Mouse (Mus musculus): Measurements from ENCODE around the gene Gm20388. TPM values are rescaled to one million over a fixed set of nuclear protein-coding genes. Genes with fewer than 3 reads are reported as not detected.

Gm20388 gene
- polyA plus RNA-seq, 1 experiment from 2014 or later: 2.5 TPM

DNA sequence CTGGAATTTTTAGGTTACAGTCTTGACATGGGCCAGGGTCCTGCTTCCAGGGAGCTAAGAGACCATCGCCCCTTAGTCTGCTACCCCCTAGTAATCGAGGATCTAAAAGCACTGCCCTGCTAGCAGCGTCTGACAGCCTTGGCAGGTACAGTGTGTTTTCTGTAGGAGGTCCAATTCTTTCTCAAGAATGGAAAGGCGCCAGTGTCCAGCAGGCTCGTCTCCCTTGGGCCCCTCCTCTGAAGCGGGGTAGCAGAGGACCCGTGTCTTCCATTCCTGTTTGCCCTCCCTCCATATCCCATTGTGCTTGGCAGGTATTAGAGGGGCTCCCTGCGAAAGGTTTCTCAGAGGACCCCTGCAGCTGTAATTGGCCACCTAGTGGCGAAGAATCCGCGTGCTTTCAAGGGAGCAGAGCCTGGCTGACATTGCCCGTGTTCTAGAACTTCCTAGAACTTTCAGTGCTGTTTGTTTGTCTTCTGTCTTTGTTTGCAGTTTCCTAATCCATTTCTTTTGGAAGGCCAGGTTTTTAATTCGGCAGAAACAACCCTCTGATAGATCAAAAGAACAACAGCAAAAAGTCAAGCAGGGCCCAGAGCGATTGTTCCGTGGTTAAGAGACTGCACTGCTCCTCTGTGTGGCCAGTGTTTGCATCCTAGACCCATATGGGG, 2136.7 kb downstream of the Gm20388 start:
- Histone ChIP-seq H3K4me1 (peaks cover 51% of the 10 kb centered on the region), H3K9me3 (replicated peaks) (no peaks in the 10 kb centered on the region), H3K36me3 (no peaks in the 10 kb centered on the region), H3K27me3 (ENCODE audit: low read depth, poor library complexity, severe bottlenecking) (peaks cover 10% of the 10 kb centered on the region; the same call in 1 of the 2 replicates), H3K27ac (0 out of 2 replicates have a peak overlapping the region, but pooled peaks have one; percentile 6), H3K4me3 (no peak overlapping the region)
- DNase-seq (ENCODE audit: low spot score): no peak
- 75% methylated on average over 15 of the region's 15 CpGs for WGBS

DNA sequence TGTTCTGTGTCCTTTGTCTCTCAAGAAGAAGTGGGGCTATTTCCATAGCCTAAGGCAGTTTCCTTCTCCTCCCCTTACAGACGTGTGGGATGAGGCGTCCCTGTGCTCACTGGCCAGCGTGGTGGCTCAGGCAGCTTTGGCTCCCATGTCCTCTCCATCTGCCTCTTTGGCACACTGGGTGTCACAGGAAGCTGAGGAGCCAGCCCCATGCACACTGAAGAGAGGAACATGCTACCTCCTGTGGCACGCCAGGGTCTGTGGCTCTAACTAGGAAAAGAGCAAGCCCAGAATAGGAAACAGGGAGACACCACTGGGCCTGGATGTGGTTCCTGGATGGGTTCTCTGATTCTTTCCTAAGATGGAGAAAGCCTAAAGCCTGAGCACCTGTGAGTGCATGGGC, 2138.6 kb downstream of the Gm20388 start:
- no peak overlapping the region for H3K4me3 ChIP-seq
- peaks cover 11% of the 10 kb centered on the region; the same call in 1 of the 2 replicates for H3K27me3 ChIP-seq (ENCODE audit: low read depth, poor library complexity, severe bottlenecking)
- no peak for DNase-seq (ENCODE audit: low spot score)
- H3K27ac ChIP-seq: no peak overlapping the region
- peaks cover 32% of the 10 kb centered on the region for H3K4me1 ChIP-seq
- no peaks in the 10 kb centered on the region for H3K9me3 ChIP-seq (replicated peaks)
- no peaks in the 10 kb centered on the region for H3K36me3 ChIP-seq
- 90% methylated on average over 4 of the region's 4 CpGs for WGBS

DNA sequence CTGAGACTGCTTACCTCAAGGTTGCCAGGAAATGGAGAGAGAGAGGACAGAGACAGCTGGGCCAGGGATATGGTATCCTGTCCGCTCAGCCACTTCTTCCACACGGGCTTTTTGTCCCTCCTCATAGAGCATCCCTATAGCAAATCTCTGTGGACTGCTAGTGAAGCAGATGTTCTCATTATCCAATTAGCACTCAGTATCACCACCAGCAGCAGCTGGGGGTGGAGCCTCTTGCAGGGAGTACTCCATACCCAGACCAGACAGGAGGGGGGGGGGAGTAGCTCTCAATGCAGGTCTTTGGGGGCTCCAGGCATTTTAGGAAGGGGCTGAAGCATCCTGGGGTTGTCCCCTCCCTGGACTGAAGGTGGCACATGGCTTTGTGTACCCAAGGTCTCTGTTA, 2139.3 kb downstream of the Gm20388 start:
- Histone ChIP-seq H3K4me3 (no peak overlapping the region), H3K36me3 (no peaks in the 10 kb centered on the region), H3K9me3 (replicated peaks) (no peaks in the 10 kb centered on the region), H3K27ac (no peak overlapping the region), H3K4me1 (peaks cover 32% of the 10 kb centered on the region), H3K27me3 (ENCODE audit: low read depth, poor library complexity, severe bottlenecking) (peaks cover 11% of the 10 kb centered on the region; the same call in 1 of the 2 replicates)
- 78% methylated on average over 2 of the region's 2 CpGs for WGBS
- no peak for DNase-seq (ENCODE audit: low spot score)

DNA sequence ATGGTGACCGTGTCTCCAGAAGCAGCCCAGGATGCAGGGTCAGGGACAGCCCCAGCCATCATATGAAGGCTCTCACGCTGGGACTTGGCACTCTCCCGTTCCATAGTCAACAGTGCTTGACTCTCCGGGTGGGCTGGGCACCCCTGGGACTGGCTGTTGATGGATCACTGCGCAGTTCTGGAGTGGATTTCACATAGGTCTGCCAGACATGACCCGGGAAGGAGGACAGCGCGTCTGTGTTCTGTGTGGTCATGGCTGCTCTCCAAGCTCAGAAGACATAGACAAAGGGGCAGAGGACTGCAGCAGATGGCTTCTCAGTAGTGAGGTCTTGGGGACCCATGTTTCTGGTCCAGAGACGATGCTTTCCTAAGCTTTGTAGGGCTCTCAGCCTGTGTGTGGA, 2140.0 kb downstream of the Gm20388 start:
- Histone ChIP-seq H3K27me3 (ENCODE audit: low read depth, poor library complexity, severe bottlenecking) (peaks cover 18% of the 10 kb centered on the region), H3K4me1 (peaks cover 32% of the 10 kb centered on the region), H3K4me3 (no peak overlapping the region), H3K27ac (no peak overlapping the region), H3K9me3 (replicated peaks) (no peaks in the 10 kb centered on the region), H3K36me3 (no peaks in the 10 kb centered on the region)
- no peak for DNase-seq (ENCODE audit: low spot score)
- WGBS: 94% methylated on average over 9 of the region's 9 CpGs

DNA sequence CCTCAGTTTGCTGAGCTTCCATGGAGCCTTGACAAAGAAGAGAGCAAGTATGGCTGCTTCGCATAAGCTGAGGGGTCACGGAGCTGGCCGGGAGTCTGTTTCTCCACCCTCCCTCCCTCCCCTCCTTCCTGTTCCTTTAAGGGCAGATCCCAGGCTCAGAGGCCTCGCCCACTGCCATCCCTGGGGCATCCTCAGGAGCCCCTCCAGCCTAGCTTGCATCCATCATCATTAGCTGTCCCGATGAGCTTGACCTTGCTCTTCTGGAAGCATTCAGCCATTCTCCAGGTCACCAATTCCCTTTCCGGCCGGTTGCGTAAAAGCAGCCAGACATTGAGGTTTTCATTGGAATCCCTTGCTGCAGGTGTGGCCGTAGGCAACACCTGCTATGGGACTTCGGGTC, 2144.7 kb downstream of the Gm20388 start:
- WGBS: 40% methylated on average over 10 of the region's 10 CpGs
- H3K4me1 ChIP-seq: peaks cover 23% of the 10 kb centered on the region
- H3K27me3 ChIP-seq (ENCODE audit: low read depth, poor library complexity, severe bottlenecking): peaks cover 13% of the 10 kb centered on the region; the same call in 1 of the 2 replicates
- no peak for DNase-seq (ENCODE audit: low spot score)
- no peaks in the 10 kb centered on the region for H3K36me3 ChIP-seq
- H3K27ac ChIP-seq: peak overlapping the region; percentile 63
- no peak overlapping the region for H3K4me3 ChIP-seq
- no peaks in the 10 kb centered on the region for H3K9me3 ChIP-seq (replicated peaks)

DNA sequence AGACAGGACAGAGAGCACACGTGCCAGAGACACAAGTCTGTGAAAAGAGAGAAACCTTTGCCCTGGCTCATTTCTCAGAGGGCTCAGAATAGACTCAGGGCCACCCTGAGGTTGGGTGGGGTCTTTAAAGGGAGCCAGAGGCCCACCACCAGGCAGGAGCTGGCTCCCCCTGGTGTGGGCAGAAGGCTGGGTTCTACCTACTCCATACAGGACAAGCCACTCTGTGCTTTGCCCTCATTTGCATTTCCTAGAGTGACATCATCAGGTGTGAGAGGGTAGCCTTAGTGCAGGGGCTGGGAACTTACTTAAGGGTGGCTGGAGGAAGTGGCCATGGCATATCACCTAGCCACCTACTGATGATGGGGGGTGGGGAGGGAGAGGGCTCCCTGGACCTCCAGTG, 2145.5 kb downstream of the Gm20388 start:
- Histone ChIP-seq H3K9me3 (replicated peaks) (no peaks in the 10 kb centered on the region), H3K27me3 (ENCODE audit: low read depth, poor library complexity, severe bottlenecking) (peaks cover 13% of the 10 kb centered on the region; the same call in 1 of the 2 replicates), H3K36me3 (no peaks in the 10 kb centered on the region), H3K4me1 (peaks cover 24% of the 10 kb centered on the region), H3K27ac (no peak overlapping the region), H3K4me3 (no peak overlapping the region)
- no peak for DNase-seq (ENCODE audit: low spot score)
- WGBS: 61% methylated on average over 1 of the region's 1 CpGs

DNA sequence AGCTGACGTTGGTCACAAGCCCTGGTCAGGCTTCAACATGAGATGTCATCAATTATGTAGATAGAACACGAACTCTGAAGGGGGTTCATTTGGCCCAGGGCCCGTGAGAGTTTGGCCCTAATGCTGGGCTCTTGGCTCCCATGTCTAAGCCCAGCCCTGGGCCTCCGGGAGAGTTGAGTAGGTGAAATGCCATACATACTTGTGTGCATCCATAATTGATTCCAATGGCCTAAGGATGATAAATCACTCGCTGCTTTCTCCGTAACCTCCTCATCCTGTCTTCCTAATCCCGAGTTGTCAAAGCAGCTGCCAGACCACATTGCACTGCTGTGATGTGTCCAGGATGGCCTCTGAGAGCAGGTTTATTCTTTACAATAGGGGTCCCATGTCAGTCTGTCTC, 2146.2 kb downstream of the Gm20388 start:
- H3K27ac ChIP-seq: no peak overlapping the region
- peaks cover 13% of the 10 kb centered on the region; the same call in 1 of the 2 replicates for H3K27me3 ChIP-seq (ENCODE audit: low read depth, poor library complexity, severe bottlenecking)
- H3K4me1 ChIP-seq: peaks cover 24% of the 10 kb centered on the region
- 54% methylated on average over 7 of the region's 7 CpGs for WGBS
- no peak for DNase-seq (ENCODE audit: low spot score)
- H3K36me3 ChIP-seq: no peaks in the 10 kb centered on the region
- no peak overlapping the region for H3K4me3 ChIP-seq
- no peaks in the 10 kb centered on the region for H3K9me3 ChIP-seq (replicated peaks)

DNA sequence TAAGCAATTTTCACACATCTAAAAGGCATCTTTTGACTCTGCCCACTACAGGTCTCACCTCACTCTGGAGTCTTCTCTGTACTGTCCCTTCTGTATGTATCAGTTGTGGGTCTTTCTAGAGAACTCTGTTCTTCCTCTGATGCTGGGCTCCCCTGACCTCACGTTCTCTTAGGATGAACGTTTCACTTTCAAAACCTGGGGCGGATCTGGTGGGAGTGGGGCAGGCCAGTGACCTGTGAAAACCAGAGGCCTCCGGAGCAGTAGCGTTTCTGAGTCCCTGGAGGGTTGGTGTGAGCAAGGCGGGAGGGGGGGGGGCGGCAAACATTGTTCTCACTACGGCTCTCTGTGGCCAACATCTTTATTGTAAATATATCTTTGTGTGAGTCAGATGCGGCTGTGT, 2147.9 kb downstream of the Gm20388 start:
- no peak for DNase-seq (ENCODE audit: low spot score)
- no peak overlapping the region for H3K27ac ChIP-seq
- peaks cover 31% of the 10 kb centered on the region for H3K4me1 ChIP-seq
- H3K4me3 ChIP-seq: no peak overlapping the region
- WGBS: 71% methylated on average over 9 of the region's 9 CpGs
- no peaks in the 10 kb centered on the region for H3K36me3 ChIP-seq
- H3K9me3 ChIP-seq (replicated peaks): no peaks in the 10 kb centered on the region
- peaks cover 9% of the 10 kb centered on the region; the same call in 1 of the 2 replicates for H3K27me3 ChIP-seq (ENCODE audit: low read depth, poor library complexity, severe bottlenecking)

DNA sequence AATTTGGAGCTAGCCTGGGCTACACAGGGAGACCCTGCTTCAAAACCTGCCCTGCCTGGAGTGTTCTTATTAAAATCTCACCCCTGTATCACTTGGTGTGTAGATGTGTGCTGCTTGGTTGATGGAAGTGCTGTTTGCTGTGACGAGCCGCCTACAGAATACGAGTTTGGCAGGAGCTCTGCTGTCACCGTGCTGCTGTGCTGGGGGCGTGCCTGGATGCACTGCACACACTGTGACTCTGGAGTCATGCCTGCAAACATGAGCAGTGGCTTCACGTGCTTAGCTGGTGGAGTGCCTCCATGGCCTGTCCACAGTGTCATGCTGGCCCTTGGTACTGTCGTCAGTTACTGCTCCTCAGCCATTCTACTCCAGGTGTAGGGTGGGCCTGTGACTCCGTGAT, 2148.3 kb downstream of the Gm20388 start:
- DNase-seq (ENCODE audit: low spot score): no peak
- WGBS: 88% methylated on average over 8 of the region's 8 CpGs
- Histone ChIP-seq H3K27me3 (ENCODE audit: low read depth, poor library complexity, severe bottlenecking) (peaks cover 9% of the 10 kb centered on the region; the same call in 1 of the 2 replicates), H3K9me3 (replicated peaks) (no peaks in the 10 kb centered on the region), H3K36me3 (no peaks in the 10 kb centered on the region), H3K27ac (no peak overlapping the region), H3K4me1 (peaks cover 33% of the 10 kb centered on the region), H3K4me3 (no peak overlapping the region)

DNA sequence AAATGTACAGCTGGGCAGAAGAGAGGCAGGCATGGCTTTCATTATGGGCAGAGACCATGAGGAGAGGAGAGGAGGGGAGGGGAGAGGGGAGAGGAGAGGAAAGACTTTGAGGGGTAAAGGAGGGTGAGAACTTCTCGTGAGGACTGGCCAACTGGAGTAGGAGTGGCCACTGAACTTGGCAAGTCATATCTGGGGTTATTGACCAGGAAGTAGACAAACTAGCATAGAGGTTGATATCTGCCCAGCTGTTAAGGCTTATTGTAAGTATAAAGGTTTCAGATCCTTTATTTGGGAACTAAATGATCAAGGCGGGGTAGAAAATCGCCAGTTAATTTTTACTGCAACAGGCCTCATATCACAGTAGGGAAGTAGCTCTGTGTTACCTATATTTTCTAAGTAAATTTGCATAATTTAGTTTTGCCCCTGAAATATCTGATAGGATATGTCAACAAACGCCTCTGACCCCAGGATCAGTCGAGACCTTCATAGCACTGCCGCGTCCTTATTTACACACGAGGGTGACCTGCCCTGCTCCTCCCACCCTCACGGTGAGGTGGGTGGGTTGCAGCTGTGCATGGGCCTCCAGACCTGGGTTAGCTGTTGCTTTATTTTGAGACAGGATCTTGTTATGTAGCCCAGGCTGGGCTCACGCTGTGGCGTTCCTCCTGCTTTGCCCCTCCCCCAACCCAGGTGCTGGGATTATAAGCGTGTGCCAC, 2152.0 kb downstream of the Gm20388 start:
- 0 out of 2 replicates have a peak, but pooled peaks cover 2% of the 10 kb centered on the region for H3K27me3 ChIP-seq (ENCODE audit: low read depth, poor library complexity, severe bottlenecking)
- H3K4me3 ChIP-seq: no peak overlapping the region
- no peaks in the 10 kb centered on the region for H3K36me3 ChIP-seq
- DNase-seq (ENCODE audit: low spot score): no peak
- peaks cover 29% of the 10 kb centered on the region for H3K4me1 ChIP-seq
- no peak overlapping the region for H3K27ac ChIP-seq
- WGBS: 82% methylated on average over 12 of the region's 12 CpGs
- no peaks in the 10 kb centered on the region for H3K9me3 ChIP-seq (replicated peaks)

DNA sequence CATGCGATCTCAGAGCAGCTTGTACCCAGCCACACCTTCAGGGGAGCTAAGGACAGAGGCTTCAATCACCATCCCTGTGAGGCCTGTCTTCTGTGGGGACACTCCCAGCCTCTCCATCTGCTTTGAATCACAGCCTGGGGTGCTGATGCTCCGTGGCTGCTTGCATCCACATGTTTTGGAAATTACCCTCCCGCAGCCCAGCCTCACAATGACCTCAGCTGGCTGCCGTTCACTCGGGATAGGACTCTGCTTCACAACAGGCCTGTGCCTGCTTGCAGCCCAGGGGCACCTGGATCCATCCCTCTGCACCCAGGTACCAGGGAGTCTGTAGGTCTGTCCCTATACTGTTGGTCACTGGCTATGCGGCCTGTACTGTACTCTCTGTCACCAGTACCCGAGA, 2153.7 kb downstream of the Gm20388 start:
- Histone ChIP-seq H3K4me3 (no peak overlapping the region), H3K27ac (peak overlapping the region; percentile 25; the same call in 1 of the 2 replicates), H3K36me3 (no peaks in the 10 kb centered on the region), H3K4me1 (peaks cover 29% of the 10 kb centered on the region), H3K9me3 (replicated peaks) (no peaks in the 10 kb centered on the region), H3K27me3 (ENCODE audit: low read depth, poor library complexity, severe bottlenecking) (0 out of 2 replicates have a peak, but pooled peaks cover 3% of the 10 kb centered on the region)
- WGBS: 45% methylated on average over 7 of the region's 7 CpGs
- DNase-seq (ENCODE audit: low spot score): no peak

DNA sequence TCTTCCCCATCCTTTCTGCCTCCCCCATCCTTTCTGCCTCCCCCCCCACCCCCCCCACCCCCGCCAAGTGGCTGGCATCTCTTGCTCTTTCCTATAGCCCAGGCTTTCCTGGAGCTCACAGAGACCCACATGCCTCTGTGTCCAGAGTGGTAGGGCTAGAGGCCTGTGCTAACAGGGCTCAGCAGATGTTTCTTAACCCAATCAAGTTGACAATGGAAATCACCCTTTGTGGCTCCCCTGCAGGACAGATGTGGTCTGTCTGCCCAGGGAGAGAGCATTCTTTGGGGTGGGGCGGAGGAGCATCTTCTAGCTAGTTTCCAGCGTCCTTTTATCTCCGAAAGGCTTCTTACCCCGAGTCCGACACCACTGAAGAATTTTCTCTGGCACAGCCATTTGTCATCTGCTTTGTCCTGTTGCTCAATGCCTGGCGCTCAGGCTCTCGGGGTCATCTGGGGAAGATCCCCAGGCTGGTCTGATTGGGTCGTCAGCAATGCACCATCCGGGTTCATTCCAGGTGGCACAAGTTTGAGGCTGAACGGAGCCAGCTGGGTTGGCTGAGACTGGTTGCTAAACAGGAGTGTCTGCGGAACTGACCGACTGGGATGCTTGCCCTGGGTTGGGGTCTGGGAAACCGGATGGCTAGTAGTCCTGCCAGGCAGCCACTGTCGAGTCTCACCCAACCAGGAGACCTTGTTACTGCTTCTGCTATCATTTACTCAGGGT, 2157.3 kb downstream of the Gm20388 start:
- no peak for DNase-seq (ENCODE audit: low spot score)
- Histone ChIP-seq H3K27ac (no peak overlapping the region), H3K27me3 (ENCODE audit: low read depth, poor library complexity, severe bottlenecking) (0 out of 2 replicates have a peak, but pooled peaks cover 13% of the 10 kb centered on the region), H3K4me3 (no peak overlapping the region), H3K4me1 (peaks cover 33% of the 10 kb centered on the region), H3K9me3 (replicated peaks) (no peaks in the 10 kb centered on the region), H3K36me3 (no peaks in the 10 kb centered on the region)
- WGBS: 51% methylated on average over 15 of the region's 15 CpGs

DNA sequence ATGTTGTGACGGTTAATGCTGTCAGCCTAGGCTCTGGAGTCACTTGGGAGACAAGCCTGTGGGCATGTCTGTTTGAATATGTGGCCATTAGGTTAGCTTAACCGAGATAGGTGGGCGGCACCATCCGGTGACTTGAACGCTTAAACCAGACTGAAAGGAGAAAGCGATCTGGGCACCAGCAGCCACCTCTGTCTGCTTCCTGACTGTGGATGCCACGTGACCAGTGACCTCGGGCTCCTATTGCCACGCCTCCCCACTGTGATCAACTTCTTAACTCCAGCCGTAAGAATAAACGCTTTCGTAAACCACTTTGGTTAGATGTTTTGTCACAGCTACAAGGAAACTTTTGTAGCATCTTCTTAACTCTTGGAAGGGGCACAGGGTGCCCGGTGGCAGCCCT, 2158.0 kb downstream of the Gm20388 start:
- Histone ChIP-seq H3K4me3 (no peak overlapping the region), H3K9me3 (replicated peaks) (no peaks in the 10 kb centered on the region), H3K27me3 (ENCODE audit: low read depth, poor library complexity, severe bottlenecking) (0 out of 2 replicates have a peak, but pooled peaks cover 13% of the 10 kb centered on the region), H3K4me1 (peaks cover 28% of the 10 kb centered on the region), H3K36me3 (no peaks in the 10 kb centered on the region), H3K27ac (no peak overlapping the region)
- 91% methylated on average over 13 of the region's 13 CpGs for WGBS
- no peak for DNase-seq (ENCODE audit: low spot score)
